Mouse (Mus musculus): Measurements from ENCODE around the gene Rcl1.

Gene Rcl1

GRCm38 (mm10) chr19:29113746-29114649, 12.8 kb downstream of the Rcl1 start:
- no peak for DNase-seq

GRCm38 (mm10) chr19:29116796-29117195, 15.6 kb downstream of the Rcl1 start:
- DNase-seq, result no peak

GRCm38 (mm10) chr19:29118196-29118595, 17.0 kb downstream of the Rcl1 start:
- no peak for DNase-seq

GRCm38 (mm10) chr19:29120311-29120710, 19.1 kb downstream of the Rcl1 start:
- no peak for DNase-seq

- DNase-seq, result no peak
Measured at GRCm38 (mm10) chr19:29121394-29121793, 20.2 kb downstream of the Rcl1 start.

GRCm38 (mm10) chr19:29124886-29125585, 23.9 kb downstream of the Rcl1 start:
- no peak for DNase-seq

GRCm38 (mm10) chr19:29126347-29127015, 25.3 kb downstream of the Rcl1 start:
- DNase-seq, result no peak

- DNase-seq, result no peak
Measured at GRCm38 (mm10) chr19:29127331-29127730, 26.2 kb downstream of the Rcl1 start.

GRCm38 (mm10) chr19:29128217-29128616, 27.0 kb downstream of the Rcl1 start:
- no peak for DNase-seq

- DNase-seq, result no peak
Measured at GRCm38 (mm10) chr19:29129551-29129950, 28.4 kb downstream of the Rcl1 start.

GRCm38 (mm10) chr19:29131171-29131570, 30.0 kb downstream of the Rcl1 start:
- no peak for DNase-seq

- DNase-seq, result no peak
Measured at GRCm38 (mm10) chr19:29134293-29134692, 33.1 kb downstream of the Rcl1 start.

GRCm38 (mm10) chr19:29135172-29135736, 34.1 kb downstream of the Rcl1 start:
- DNase-seq, result no peak

- DNase-seq, result no peak
Measured at GRCm38 (mm10) chr19:29138546-29139270, 37.5 kb downstream of the Rcl1 start.

- DNase-seq, result no peak
Measured at GRCm38 (mm10) chr19:29139699-29140456, 38.7 kb downstream of the Rcl1 start.

- no peak for DNase-seq
Measured at GRCm38 (mm10) chr19:29140933-29141332, 39.8 kb downstream of the Rcl1 start.

- no peak for DNase-seq
Measured at GRCm38 (mm10) chr19:29142307-29142706, 41.1 kb downstream of the Rcl1 start.

- no peak for DNase-seq
Measured at GRCm38 (mm10) chr19:29145421-29145820, 44.2 kb downstream of the Rcl1 start.

GRCm38 (mm10) chr19:29146820-29147219, 45.6 kb downstream of the Rcl1 start:
- no peak for DNase-seq

GRCm38 (mm10) chr19:29149583-29149982, 48.4 kb downstream of the Rcl1 start:
- DNase-seq, result no peak

GRCm38 (mm10) chr19:29150038-29150437, 48.9 kb downstream of the Rcl1 start:
- no peak for DNase-seq

- DNase-seq, result no peak
Measured at GRCm38 (mm10) chr19:29151443-29151842, 50.3 kb downstream of the Rcl1 start.
